Mouse (Mus musculus) midbrain, postnatal 0 days (tissue): ENCODE data around the gene Glra4. TPM values are rescaled to one million over a fixed set of nuclear protein-coding genes. Genes with fewer than 3 reads are reported as not detected.

ENCODE experiments used
- ATAC-seq: fragments of 200-750 bp; cut with Nextera tagmentation; 2 replicates; pipeline ENCODE4 v1.8.0; 2017; ENCODE audit warnings: moderate number of reproducible peaks, mild to moderate bottlenecking, moderate TSS enrichment, moderate library complexity; ENCODE audit not compliant: low FRiP score
- DNase-seq: peaks from one replicate; pipeline ENCODE4 v3.0.0-alpha.2; 2015; ENCODE audit warnings: low spot score
- H3K27ac ChIP-seq: fragments of 300-500 bp; sonication (generic); 2 replicates; pipeline ENCODE4 v1.5.1; 2014; ENCODE audit warnings: low read depth, mild to moderate bottlenecking, low read length, mixed read lengths
- H3K27me3 ChIP-seq: fragments of 300-500 bp; sonication (generic); 2 replicates; pipeline ENCODE4 v1.6.1; 2014; ENCODE audit warnings: low read length, control low read depth, mixed read lengths; ENCODE audit not compliant: insufficient read depth
- H3K36me3 ChIP-seq: fragments of 300-500 bp; sonication (generic); 2 replicates; pipeline ENCODE4 v1.6.1; 2014; ENCODE audit warnings: low read length, control low read depth, mixed read lengths; ENCODE audit not compliant: insufficient read depth
- H3K4me1 ChIP-seq: fragments of 300-500 bp; sonication (generic); 2 replicates; pipeline ENCODE4 v1.6.1; 2014; ENCODE audit warnings: mild to moderate bottlenecking, control low read depth, antibody characterized with exemption, low read length, mixed read lengths; ENCODE audit not compliant: insufficient read depth
- H3K4me2 ChIP-seq: fragments of 300-500 bp; sonication (generic); 2 replicates; pipeline ENCODE4 v1.6.1; 2014; ENCODE audit warnings: low read depth, mild to moderate bottlenecking, low read length, mixed read lengths; ENCODE audit not compliant: poor library complexity, severe bottlenecking
- H3K4me3 ChIP-seq: fragments of 300-500 bp; sonication (generic); 2 replicates; pipeline ENCODE4 v1.5.1; 2014; ENCODE audit warnings: low read depth, mild to moderate bottlenecking, low read length, moderate library complexity
- H3K9ac ChIP-seq: fragments of 300-500 bp; sonication (generic); replicated peaks from 2 replicates; pipeline ENCODE4 v1.6.1; 2014; ENCODE audit warnings: mild to moderate bottlenecking, low read length, moderate library complexity, mixed read lengths; ENCODE audit not compliant: poor library complexity, severe bottlenecking
- H3K9me3 ChIP-seq: fragments of 300-500 bp; sonication (generic); 2 replicates; pipeline ENCODE4 v1.6.1; 2016; ENCODE audit warnings: low read length, control low read depth
- CTCF ChIP-seq: IDR thresholded peaks from 2 replicates; pipeline ENCODE4 v1.5.1; 2016; ENCODE audit warnings: antibody characterized with exemption, mild to moderate bottlenecking
- WGBS: fragments of 180-500 bp; shearing (Covaris S2); extraction: QIAGEN DNeasy Blood & Tissue Kit; methylation state at CpG from one replicate; pipeline ENCODE4 v1.1.7; 2014; 5-methylcytosine and 5-hydroxymethylcytosine counted together
- polyA plus RNA-seq: library from polyadenylated mRNA; unstranded; fragments of >200 nt; fragmentation: Nextera tagmentation; extraction: Ambion mirVana; gene quantifications from 2 replicates; pipeline ENCODE4 v1.2.1, GENCODE M21; 2015
- total RNA-seq: library from RNA; depleted of rRNA; stranded (reverse); fragments of >200 nt; gene quantifications from 2 replicates; pipeline ENCODE4 v1.2.3, GENCODE M21; 2014; rRNA removed

Glra4 gene
- total RNA-seq = 0.33 TPM in 1 of 2 replicates, not detected in the other
- polyA plus RNA-seq = not detected in 2 replicates

DNA sequence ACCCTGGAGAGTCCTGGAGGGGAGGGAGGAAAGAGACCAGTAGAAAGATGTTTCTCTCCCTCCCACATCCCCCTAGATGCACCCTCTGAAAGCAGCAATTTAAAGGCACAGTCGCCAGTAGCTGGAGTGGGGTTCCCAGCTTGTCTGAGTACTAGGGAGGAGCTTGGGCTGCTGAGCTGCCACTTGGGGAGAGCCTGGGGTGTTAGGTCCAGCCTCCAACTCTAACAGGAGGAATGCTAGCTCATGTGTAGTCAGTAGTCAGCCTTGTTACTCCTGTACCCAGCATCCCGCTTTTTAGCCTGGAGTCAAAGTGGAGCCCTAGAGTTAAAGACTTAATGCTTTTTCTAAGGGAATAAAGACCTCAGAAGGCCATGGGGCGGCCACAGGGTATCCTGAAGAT lies at the start of gene Glra4:
Glra4 (minus strand) TSS at position 101 of the 400 bp plus-strand sequence.
- Histone ChIP-seq H3K36me3 (no peaks in the 10 kb centered on the region), H3K27ac (no peak within 1 kb of the TSS), H3K9me3 (no peaks in the 10 kb centered on the region), H3K9ac (no peak within 1 kb of the TSS), H3K27me3 (no peaks in the 10 kb centered on the region), H3K4me3 (no peak within 1 kb of the TSS), H3K4me1 (no peaks in the 10 kb centered on the region), H3K4me2 (no peak within 1 kb of the TSS)
- no peak for DNase-seq
- WGBS = 82% methylated on average over 3 of the region's 3 CpGs
- ATAC-seq = no peak
- no peak for TF ChIP-seq CTCF

GRCm38 (mm10) chrX:136828610-136829009 lies 48.7 kb upstream of the Glra4 start:
- no peak for TF ChIP-seq CTCF

GRCm38 (mm10) chrX:136825016-136825415 lies 45.1 kb upstream of the Glra4 start:
- TF ChIP-seq CTCF = no peak
- H3K4me3 ChIP-seq = no peak overlapping the region
- H3K9me3 ChIP-seq = no peaks in the 10 kb centered on the region
- DNase-seq (peak; percentile 46), ATAC-seq (peak; percentile 47; the same call in 1 of the 2 replicates)
- no peaks in the 10 kb centered on the region for H3K27me3 ChIP-seq
- H3K27ac ChIP-seq = peak overlapping the region; percentile 43
- H3K36me3 ChIP-seq = no peaks in the 10 kb centered on the region
- H3K4me2 ChIP-seq = no peak overlapping the region
- WGBS = 40% methylated on average over 4 of the region's 4 CpGs
- H3K4me1 ChIP-seq = no peaks in the 10 kb centered on the region
- no peak overlapping the region for H3K9ac ChIP-seq

More at GRCm38 (mm10) chrX:136828610-136829009, 48.7 kb upstream of the Glra4 start:
- Histone ChIP-seq H3K4me2 (no peak overlapping the region), H3K27me3 (no peaks in the 10 kb centered on the region), H3K9me3 (no peaks in the 10 kb centered on the region), H3K27ac (no peak overlapping the region), H3K4me1 (no peaks in the 10 kb centered on the region), H3K4me3 (no peak overlapping the region), H3K36me3 (no peaks in the 10 kb centered on the region), H3K9ac (no peak overlapping the region)
- no peak for ATAC-seq
- no peak for DNase-seq

DNA sequence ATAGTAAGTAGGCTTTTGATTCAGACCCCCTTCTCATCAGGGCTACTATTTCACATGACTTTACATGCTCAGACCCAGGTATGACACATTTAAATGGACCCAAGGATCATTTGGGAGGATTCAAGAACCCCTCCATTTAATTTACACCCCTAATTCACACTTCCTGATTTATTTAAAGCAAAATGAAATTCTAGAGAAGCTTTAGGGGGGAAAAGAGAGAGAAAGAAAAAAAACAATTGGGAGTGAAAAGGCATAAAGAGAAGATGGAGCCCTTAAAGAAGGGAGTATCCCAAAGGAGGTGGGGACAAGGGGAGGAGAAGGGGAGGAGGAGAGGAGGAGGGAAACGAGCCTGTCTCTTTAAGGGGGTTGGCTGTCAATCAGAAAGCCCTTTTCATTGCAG lies 42.4 kb upstream of the Glra4 start, which contains the start of gene Plp1:
Plp1 (plus strand) TSS at position 301 of the 400 bp plus-strand sequence.
- Histone ChIP-seq H3K27ac (no peak within 1 kb of the TSS), H3K9ac (no peak within 1 kb of the TSS), H3K9me3 (no peaks in the 10 kb centered on the region), H3K4me3 (no peak within 1 kb of the TSS), H3K36me3 (no peaks in the 10 kb centered on the region), H3K4me1 (no peaks in the 10 kb centered on the region), H3K27me3 (no peaks in the 10 kb centered on the region), H3K4me2 (no peak within 1 kb of the TSS)
- TF ChIP-seq CTCF = no peak
- no peak for DNase-seq
- no peak for ATAC-seq
- WGBS = 25% methylated on average over 1 of the region's 1 CpGs

DNA sequence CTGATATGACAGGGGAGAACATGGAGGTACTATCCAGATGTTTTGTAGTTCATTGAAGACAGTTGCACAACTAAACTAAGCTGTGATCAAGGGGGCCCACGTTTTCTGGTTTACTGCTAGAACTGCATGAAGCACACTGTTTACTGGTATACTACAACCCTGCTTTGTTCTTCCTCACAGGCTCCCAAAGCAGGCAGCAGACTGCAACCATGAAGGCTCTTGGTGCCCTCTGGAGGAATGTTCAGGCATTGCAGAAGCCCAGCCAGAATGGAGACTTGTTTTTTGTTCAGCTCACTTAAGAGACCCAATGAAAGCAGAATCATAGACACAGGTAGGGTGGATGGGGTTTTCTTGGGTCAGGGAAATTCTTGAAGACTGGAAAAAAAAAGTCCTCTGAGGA lies 40.3 kb upstream of the Glra4 start:
- 0% methylated on average over 1 of the region's 1 CpGs for WGBS
- peak; percentile 75; the same call in 1 of the 2 replicates for ATAC-seq
- TF ChIP-seq CTCF = peak; percentile 90
- Histone ChIP-seq H3K4me1 (no peaks in the 10 kb centered on the region), H3K27ac (no peak overlapping the region), H3K9me3 (no peaks in the 10 kb centered on the region), H3K9ac (no peak overlapping the region), H3K36me3 (no peaks in the 10 kb centered on the region), H3K4me2 (no peak overlapping the region), H3K4me3 (no peak overlapping the region), H3K27me3 (no peaks in the 10 kb centered on the region)
- peak; percentile 82 for DNase-seq

GRCm38 (mm10) chrX:136819752-136820151 lies 39.8 kb upstream of the Glra4 start:
- no peak overlapping the region for H3K9ac ChIP-seq
- H3K36me3 ChIP-seq = no peaks in the 10 kb centered on the region
- ATAC-seq (no peak; the same call in 1 of the 2 replicates), DNase-seq (no peak)
- no peak for TF ChIP-seq CTCF
- no peak overlapping the region for H3K4me2 ChIP-seq
- WGBS = 81% methylated on average over 6 of the region's 6 CpGs
- H3K27me3 ChIP-seq = no peaks in the 10 kb centered on the region
- H3K9me3 ChIP-seq = no peaks in the 10 kb centered on the region
- H3K4me1 ChIP-seq = no peaks in the 10 kb centered on the region
- no peak overlapping the region for H3K27ac ChIP-seq
- H3K4me3 ChIP-seq = no peak overlapping the region
